In the genomic region with DNA sequence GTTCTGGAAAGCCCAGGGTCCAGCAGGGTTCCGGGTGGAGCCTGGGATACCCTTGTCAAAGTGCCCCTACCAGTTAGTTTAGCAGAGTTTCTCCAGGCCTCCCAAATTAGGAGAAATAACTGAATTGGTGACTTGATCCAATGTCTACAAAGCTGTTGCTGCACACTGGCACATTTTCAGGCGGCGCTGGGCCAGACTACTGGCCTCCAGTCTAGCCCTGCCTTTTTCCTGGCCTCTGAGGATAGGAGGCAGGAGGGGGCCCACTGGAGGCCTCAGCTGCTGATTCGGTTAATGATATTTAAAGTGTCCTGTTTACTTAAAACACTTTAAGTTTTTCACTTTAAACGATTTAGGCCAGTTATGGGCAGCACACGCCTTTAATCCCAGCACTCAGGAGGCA, we compare ENCODE assay signal across 8 mouse cellular contexts. TPM values are rescaled to one million over a fixed set of nuclear protein-coding genes. Genes with fewer than 3 reads are reported as not detected.
DNase-seq lines count a peak whose midpoint lies in the region; ATAC-seq and TF ChIP-seq lines count a peak whose summit lies in the region.

No protein-coding gene starts in this region.

- H3K79me2 ChIP-seq in liver, adult 2 months (ENCODE audit: control insufficient read depth, insufficient read depth, low read length), result no peaks in the 10 kb centered on the region

- no peak overlapping the region for H3K9ac ChIP-seq in liver, adult 2 months (ENCODE audit: low read depth, low read length)
- H3K9ac ChIP-seq in intestine, embryonic 16.5 days (ENCODE audit: low read depth, low read length), result no peak overlapping the region

- H3K4me2 ChIP-seq in intestine, embryonic 16.5 days (ENCODE audit: low read depth, low read length), result no peak overlapping the region

- no peaks in the 10 kb centered on the region for H3K9me3 ChIP-seq in intestine, embryonic 16.5 days (ENCODE audit: control insufficient read depth, low read length)

- ATAC-seq in intestine, embryonic 16.5 days, result no peak

- 34% methylated on average over 6 of the region's 6 CpGs for whole genome bisulfite sequencing in liver, adult 2 months
- WGBS in intestine, embryonic 16.5 days, result 66% methylated on average over 6 of the region's 6 CpGs

- H3K4me1 ChIP-seq in liver, adult 2 months (ENCODE audit: control insufficient read depth, insufficient read depth, low read length), result peaks cover 1% of the 10 kb centered on the region; the same call in 1 of the 2 replicates
- H3K4me1 ChIP-seq in intestine, embryonic 16.5 days (ENCODE audit: control insufficient read depth, insufficient read depth, low read length), result peaks cover 19% of the 10 kb centered on the region

- H3K27ac ChIP-seq in liver, adult 2 months (replicated peaks; ENCODE audit: insufficient read depth, low read depth, low read length), result no peak overlapping the region
- no peak overlapping the region for H3K27ac ChIP-seq in intestine, embryonic 16.5 days (ENCODE audit: low read length)

- peak; percentile 76 for DNase-seq in adrenal gland, adult 2 months
- DNase-seq in adrenal gland, postnatal 4 days (ENCODE audit: low spot score in 2 of 2), result no peak
- peak; percentile 74 for DNase-seq in urinary bladder, postnatal 14 days (ENCODE audit: low spot score)
- DNase-seq in urinary bladder, adult 2 months (ENCODE audit: low spot score), result no peak
- DNase-seq in liver, adult 2 months (ENCODE audit: extremely low read depth, low read depth, low spot score), result peak; percentile 48
- DNase-seq in embryo, embryonic 9.5 days (ENCODE audit: extremely low spot score), result no peak
- no peak for DNase-seq in thymus, postnatal 0 days (ENCODE audit: low spot score)

- no peaks in the 10 kb centered on the region for H3K27me3 ChIP-seq in liver, adult 2 months (ENCODE audit: control insufficient read depth, insufficient read depth, low read length)
- H3K27me3 ChIP-seq in intestine, embryonic 16.5 days (replicated peaks; ENCODE audit: control insufficient read depth, insufficient read depth, low read length), result no peaks in the 10 kb centered on the region

- TF ChIP-seq POLR2A in liver, adult 2 months (IDR thresholded peaks at IDR 0.05; ENCODE audit: extremely low read depth, insufficient read depth, low read length), result no peak

- TF ChIP-seq CTCF in liver, adult 2 months (IDR thresholded peaks at IDR 0.05; ENCODE audit: low read depth, low read length), result no peak

- H3K36me3 ChIP-seq in liver, adult 2 months (ENCODE audit: control insufficient read depth, insufficient read depth, low read length), result no peaks in the 10 kb centered on the region
- H3K36me3 ChIP-seq in intestine, embryonic 16.5 days (ENCODE audit: control insufficient read depth, insufficient read depth, low read length), result no peaks in the 10 kb centered on the region

- no peak overlapping the region for H3K4me3 ChIP-seq in liver, adult 2 months (ENCODE audit: insufficient read depth, low read depth, low read length)
- no peak overlapping the region for H3K4me3 ChIP-seq in intestine, embryonic 16.5 days (ENCODE audit: low read length)

RNA-seq across cellular contexts. Expression of a gene that starts 19.7 kb away (rescaled TPM):
- 10 to 100 TPM; 29.1 to 30.2 TPM for total RNA-seq in adrenal gland, adult 2 months (2021)
- polyA plus RNA-seq in adrenal gland, adult 2 months (2012; rRNA removed), result 52.0 and 62.7 TPM in 2 replicates
- total RNA-seq in adrenal gland, postnatal 4 days (2021), result 10 to 100 TPM; 20.3 to 22.2 TPM
- 6.9 and 9.0 TPM in 2 replicates for polyA plus RNA-seq in urinary bladder, adult 2 months (2012; rRNA removed)
- total RNA-seq in liver, adult 2 months (2014; rRNA removed), result 1.1 and 1.5 TPM in 2 replicates
- polyA plus RNA-seq in liver, adult 2 months (2012; rRNA removed), result 1.0 and 1.5 TPM in 2 replicates
- 6.4 and 7.1 TPM in 2 replicates for polyA plus RNA-seq in intestine, embryonic 16.5 days (2015; fragmentation: Nextera tagmentation; extraction: Ambion mirVana)
- 5.0 and 7.5 TPM in 2 replicates for polyA plus RNA-seq in thymus, postnatal 0 days (2015; fragmentation: Nextera tagmentation; extraction: Ambion mirVana)

Comparison
In these comparisons a context has a peak if more than half of its experiments do, and no peak if none do; other contexts are left out.
1. DNase-seq: peak in adrenal gland, adult 2 months (single experiment), urinary bladder, postnatal 14 days (single experiment) and liver, adult 2 months (single experiment); none in adrenal gland, postnatal 4 days (0 of 2), urinary bladder, adult 2 months (single experiment), embryo, embryonic 9.5 days (single experiment) and thymus, postnatal 0 days (single experiment).